Mouse (Mus musculus) lung, adult 2 months (tissue): ENCODE results near the gene Scube2. TPM values are rescaled to one million over a fixed set of nuclear protein-coding genes. Genes with fewer than 3 reads are reported as not detected.

Experiments used
- DNase-seq: peaks from one replicate; pipeline ENCODE4 v3.0.0; 2022
- H3K4me1 ChIP-seq: fragments of 200-500 bp; 2 replicates; pipeline ENCODE4 v1.6.1; 2011; ENCODE audit warnings: low read length; ENCODE audit not compliant: control insufficient read depth, insufficient read depth
- H3K4me3 ChIP-seq: fragments of 200-500 bp; replicated peaks from 2 replicates; pipeline ENCODE3; 2011; ENCODE audit warnings: low read depth, mild to moderate bottlenecking, control low read depth, low read length; ENCODE audit errors: extremely low read depth
- CTCF ChIP-seq: fragments of 200-500 bp; IDR thresholded peaks from 2 replicates; pipeline ENCODE4 v1.5.1; 2011; ENCODE audit warnings: mild to moderate bottlenecking, low read length, control low read depth; ENCODE audit not compliant: insufficient read depth
- POLR2A ChIP-seq: fragments of 200-500 bp; IDR thresholded peaks from 2 replicates; pipeline ENCODE4 v1.6.1; 2011; ENCODE audit warnings: low read depth, mild to moderate bottlenecking, control low read depth, low read length, borderline replicate concordance; ENCODE audit errors: extremely low read depth
- WGBS: fragments of 180-500 bp; shearing (Covaris S2); methylation state at CpG from one replicate; pipeline ENCODE4 v1.1.7; 2018; 5-methylcytosine and 5-hydroxymethylcytosine counted together
- polyA plus RNA-seq: library from polyadenylated mRNA; depleted of rRNA; stranded (reverse); fragments of >200 nt; gene quantifications from 2 replicates; pipeline ENCODE4 v1.2.3, GENCODE M21; 2012

Gene Scube2
- polyA plus RNA-seq, 1 experiment = 21.8 TPM

DNA sequence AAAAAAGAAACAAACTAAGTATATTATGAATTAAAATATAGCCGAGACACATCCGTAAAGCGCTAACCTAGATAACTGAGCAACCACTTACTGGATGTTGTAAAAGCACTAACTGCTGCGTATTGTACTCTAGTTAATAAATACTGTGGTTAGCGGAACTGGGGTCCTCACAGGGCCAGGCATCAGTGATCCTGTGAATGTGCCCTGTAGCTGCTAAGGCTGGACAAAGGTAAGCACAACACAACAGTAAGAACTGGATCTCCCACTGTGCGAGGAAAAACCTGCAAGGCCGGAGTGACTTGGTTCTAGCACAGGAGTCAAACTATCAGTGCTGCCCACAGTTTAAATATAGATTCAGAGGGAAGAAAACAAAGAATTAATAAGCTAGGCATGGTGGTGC, 5.3 kb downstream of the Scube2 start:
- no peak for DNase-seq
- Histone ChIP-seq H3K4me1 (no peaks in the 10 kb centered on the region), H3K4me3 (no peak overlapping the region)
- TF ChIP-seq CTCF (no peak), POLR2A (no peak)
- WGBS = 87% methylated on average over 7 of the region's 7 CpGs

DNA sequence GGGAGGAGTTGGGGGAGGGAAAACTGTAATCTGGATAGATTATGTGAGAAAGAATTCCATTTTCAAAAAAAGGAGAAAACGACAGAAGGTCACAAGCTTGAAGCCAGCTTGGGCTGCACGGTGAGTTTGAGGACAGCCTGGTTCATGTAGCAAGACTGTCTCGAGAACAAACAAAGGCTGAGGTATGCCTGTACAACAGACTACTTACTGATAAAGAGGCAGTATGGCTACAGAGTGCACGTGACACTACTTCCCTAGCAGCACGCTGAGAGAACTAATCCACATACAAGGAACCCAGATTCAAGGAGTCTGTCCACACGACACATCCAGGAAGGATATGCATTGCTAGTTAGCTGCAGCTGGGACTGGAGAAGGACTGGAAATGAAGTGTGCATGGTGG, 6.1 kb downstream of the Scube2 start:
- TF ChIP-seq CTCF (no peak), POLR2A (no peak)
- 21% methylated on average over 6 of the region's 6 CpGs for WGBS
- no peak for DNase-seq
- Histone ChIP-seq H3K4me1 (no peaks in the 10 kb centered on the region), H3K4me3 (no peak overlapping the region)

DNA sequence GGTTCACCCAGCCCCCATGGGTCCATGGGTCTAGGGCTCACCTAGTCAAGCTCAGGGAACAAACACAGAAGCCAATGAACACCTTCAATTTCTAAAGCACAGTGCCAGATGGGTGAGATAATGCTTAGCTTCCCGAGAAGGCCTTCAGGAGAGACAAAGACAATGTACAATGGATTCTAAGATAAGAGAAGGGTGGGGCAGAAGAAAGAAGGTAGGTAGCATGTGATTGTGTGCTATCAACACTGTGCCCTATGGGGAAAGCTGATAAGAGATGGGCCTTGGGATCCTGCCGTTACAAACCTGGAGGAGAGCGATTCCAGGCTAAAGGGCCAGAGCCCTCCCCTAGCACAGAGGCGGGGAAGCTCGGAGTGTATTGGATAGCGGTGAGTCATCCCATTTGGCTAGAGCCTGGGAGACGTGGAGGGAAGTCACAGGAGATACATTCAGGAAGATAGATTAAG, 12.7 kb downstream of the Scube2 start:
- TF ChIP-seq CTCF (no peak), POLR2A (no peak)
- no peaks in the 10 kb centered on the region for H3K4me1 ChIP-seq
- WGBS = 35% methylated on average over 7 of the region's 7 CpGs
- H3K4me3 ChIP-seq = no peak overlapping the region
- DNase-seq = no peak

DNA sequence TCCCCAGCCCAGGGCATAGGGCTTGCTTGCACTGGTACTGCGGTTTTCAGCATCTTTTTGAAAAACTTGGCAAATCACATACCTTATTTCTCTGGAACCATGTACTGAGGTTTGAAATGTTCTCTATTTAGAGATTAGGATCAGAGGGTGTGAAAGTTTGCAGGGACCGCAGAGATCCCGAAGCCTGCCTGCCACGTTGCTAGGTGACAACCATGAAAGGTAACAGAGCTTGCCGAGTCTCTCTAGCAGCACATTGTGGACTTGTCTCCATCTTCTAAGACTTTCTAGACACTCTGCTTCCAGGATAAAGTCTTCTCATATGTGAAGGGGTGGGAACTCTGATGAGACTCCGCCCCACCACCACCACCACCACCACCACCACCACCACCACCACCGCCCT, 13.5 kb downstream of the Scube2 start:
- WGBS = 89% methylated on average over 7 of the region's 7 CpGs

DNA sequence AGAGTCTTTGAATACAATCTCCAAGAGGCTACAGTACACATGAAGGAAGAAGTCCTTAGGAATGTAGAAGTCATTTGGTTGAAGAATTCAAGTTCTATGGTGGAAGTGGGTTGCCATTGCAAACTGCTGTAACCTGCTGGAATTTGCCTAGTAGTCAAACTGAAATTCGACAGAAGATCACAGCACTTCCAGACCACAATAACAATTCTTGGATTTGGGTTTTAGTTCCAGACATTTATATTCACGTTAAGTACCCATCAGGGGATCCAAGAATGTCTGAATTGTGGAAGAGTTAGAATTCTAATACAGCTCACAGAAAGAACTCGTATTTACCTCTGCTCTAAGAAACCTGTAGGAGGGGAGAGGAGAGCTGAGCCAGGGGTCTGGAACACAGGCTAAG, 14.9 kb downstream of the Scube2 start:
- 76% methylated on average over 3 of the region's 3 CpGs for WGBS
- no peak for DNase-seq
- H3K4me1 ChIP-seq = no peaks in the 10 kb centered on the region
- H3K4me3 ChIP-seq = no peak overlapping the region
- TF ChIP-seq CTCF = no peak
- no peak for TF ChIP-seq POLR2A

More for the DNA sequence above, 13.5 kb downstream of the Scube2 start:
- H3K4me1 ChIP-seq = no peaks in the 10 kb centered on the region
- DNase-seq = no peak
- no peak overlapping the region for H3K4me3 ChIP-seq
- TF ChIP-seq CTCF (no peak), POLR2A (no peak)

DNA sequence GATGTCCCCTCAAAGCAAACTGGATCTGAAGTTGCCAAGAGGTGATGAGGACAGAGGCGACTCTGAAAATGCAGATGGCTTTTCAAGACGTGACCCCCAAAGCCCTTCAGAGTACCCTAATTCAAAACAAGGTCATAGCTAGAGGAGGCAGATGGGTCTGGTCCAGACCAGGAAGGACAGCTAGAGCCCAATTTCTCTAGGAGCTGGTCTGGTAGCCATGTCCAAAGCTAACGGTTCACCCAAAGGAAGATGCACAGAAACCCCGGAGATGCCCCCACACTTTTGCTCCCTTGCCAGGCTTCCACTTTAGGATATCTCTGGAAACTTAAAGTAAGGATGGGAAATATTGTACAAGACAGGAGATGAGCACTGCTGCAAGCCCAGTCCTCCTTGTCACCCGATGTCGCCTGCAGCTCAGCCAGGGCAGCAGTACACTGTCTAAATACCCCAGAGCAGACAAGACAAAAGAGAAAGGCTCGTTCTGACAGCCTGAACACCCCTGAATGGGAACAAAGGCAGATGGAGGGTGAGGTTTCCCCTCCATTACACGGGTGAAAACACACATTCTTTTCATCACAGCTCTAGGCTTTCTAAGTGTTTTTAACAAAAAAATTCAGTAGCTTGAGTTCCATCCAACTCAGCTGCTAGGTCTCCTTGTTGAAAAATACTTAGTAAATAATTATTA, 15.6 kb downstream of the Scube2 start:
- WGBS = 64% methylated on average over 8 of the region's 8 CpGs
- TF ChIP-seq POLR2A (no peak), CTCF (no peak)

DNA sequence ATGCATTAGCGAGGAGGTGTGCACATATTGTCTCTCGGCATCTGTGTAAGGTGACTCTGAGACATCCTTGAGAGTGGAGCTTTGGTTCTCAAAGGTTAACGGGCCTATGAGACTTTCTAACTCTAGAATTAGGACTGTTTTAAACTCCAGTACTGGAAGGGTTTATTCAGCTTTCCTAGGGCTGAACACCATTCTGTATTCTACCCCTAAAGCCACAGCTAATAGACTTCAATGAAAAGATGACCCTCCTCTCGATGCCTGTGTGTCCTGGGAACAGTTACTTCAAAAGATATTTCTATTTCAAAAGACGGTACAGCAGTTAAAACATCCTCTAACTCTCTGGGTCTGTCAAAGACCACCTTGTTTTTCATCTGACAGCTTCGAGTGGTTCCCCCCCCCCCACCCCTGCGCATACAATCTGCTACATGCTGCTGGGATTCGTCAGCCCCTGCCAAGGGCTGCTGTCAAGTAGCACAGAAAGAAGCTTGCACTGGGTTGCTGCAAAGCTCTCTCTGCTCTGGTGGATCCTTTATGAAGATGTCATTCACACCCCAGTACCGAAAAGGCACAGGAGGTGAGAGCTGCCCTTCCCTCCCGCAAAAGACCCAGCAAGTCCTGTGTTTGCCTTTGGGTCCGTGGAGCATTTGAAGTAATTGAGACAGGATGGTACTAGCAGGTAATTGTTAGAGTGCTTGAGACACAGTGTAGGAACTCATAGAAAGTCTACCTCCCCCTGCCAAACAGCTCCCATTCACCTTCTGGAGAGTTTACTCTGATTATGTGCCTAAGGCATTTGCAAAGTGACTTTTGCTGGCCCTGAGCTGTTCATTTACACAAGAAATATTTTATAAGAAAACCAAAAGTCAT, 16.4 kb downstream of the Scube2 start:
- DNase-seq = no peak
- Histone ChIP-seq H3K4me3 (no peak overlapping the region), H3K4me1 (no peaks in the 10 kb centered on the region)
- TF ChIP-seq CTCF (no peak), POLR2A (no peak)
- WGBS = 54% methylated on average over 11 of the region's 11 CpGs

More for the DNA sequence above, 15.6 kb downstream of the Scube2 start:
- Histone ChIP-seq H3K4me1 (no peaks in the 10 kb centered on the region), H3K4me3 (no peak overlapping the region)
- DNase-seq = no peak

DNA sequence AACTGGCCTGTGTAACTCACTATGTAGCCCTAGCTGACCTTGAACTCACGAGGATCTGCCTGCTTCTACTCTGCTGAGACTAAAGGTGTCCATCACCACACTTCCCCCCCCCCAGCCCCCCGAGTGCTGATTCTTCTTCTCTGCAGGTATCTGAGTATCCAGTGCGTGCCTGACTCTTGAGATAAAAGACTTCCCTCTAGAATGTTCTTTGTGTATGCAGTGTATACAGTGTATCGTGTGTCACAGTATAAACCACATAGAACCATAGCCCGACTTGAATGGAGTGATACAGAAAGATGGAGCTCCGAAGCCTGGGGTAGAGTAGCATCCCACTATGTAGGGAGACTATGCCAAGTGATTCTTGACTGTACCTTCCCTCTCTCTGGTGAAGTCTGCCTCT, 21.4 kb downstream of the Scube2 start:
- WGBS = 75% methylated on average over 6 of the region's 6 CpGs
- Histone ChIP-seq H3K4me3 (no peak overlapping the region), H3K4me1 (no peaks in the 10 kb centered on the region)
- no peak for DNase-seq
- TF ChIP-seq POLR2A = no peak
- no peak for TF ChIP-seq CTCF

DNA sequence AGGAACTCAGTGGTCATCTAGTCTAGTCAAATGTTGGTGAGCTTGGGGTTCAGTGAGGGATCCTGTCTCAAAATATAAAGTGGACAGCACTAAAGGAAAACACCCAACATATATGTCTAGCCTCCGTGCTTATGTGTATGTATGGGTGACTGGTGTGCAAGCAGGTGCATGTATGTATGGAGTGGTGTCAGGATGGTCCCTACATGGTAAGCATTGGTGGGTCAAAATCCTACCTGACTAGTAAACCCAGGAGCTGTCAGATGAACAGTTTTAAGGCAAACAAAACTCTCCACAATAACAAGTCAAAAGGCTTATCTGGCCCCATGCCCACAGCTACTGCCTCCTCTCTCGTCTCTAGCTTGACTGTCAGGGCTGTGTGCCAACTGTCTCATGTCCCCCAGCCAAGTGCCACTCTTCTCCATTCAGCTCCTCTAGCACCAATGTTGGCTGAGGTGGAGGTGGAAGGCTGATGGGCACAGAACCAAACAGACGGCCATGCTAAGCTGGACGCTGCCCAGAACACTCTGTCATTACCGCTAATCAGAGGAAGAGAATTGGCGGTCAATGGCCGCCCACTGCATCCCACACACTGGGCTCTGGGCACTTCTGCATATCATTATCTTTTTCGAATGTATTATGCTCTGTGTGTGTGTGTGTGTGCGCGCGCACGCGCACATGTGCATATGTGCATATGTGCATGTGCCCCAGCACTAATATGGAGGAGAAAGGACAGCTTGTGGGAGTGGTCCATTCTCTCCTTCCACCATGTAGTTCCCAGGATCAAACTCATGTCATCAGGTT, 23.7 kb downstream of the Scube2 start:
- Histone ChIP-seq H3K4me1 (no peaks in the 10 kb centered on the region), H3K4me3 (no peak overlapping the region)
- WGBS = 75% methylated on average over 13 of the region's 13 CpGs
- no peak for DNase-seq
- TF ChIP-seq POLR2A = no peak
- no peak for TF ChIP-seq CTCF

DNA sequence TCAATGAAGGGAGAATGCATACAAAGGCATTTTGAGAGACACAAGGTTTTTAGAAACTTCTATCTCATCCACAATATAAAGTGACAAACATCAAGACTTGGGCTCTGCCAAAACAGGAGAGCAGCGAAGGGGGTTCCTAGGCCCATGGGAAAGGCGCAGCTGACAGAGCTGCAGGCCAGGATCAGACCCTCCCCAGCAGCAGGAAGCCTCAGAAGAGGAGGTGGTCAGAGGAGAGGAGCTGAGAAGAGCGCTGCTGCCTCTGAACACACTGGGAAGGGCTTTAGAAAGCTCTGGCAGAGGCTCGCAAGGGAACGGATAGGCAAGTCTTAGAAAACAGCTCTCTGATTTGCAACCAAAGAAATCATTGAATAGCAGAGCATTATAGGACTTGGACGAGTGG, 24.4 kb downstream of the Scube2 start:
- no peak for DNase-seq
- no peaks in the 10 kb centered on the region for H3K4me1 ChIP-seq
- 74% methylated on average over 6 of the region's 6 CpGs for WGBS
- H3K4me3 ChIP-seq = no peak overlapping the region
- no peak for TF ChIP-seq CTCF
- no peak for TF ChIP-seq POLR2A
